12 mouse cellular contexts compared by ENCODE assay signal in the genomic region with DNA sequence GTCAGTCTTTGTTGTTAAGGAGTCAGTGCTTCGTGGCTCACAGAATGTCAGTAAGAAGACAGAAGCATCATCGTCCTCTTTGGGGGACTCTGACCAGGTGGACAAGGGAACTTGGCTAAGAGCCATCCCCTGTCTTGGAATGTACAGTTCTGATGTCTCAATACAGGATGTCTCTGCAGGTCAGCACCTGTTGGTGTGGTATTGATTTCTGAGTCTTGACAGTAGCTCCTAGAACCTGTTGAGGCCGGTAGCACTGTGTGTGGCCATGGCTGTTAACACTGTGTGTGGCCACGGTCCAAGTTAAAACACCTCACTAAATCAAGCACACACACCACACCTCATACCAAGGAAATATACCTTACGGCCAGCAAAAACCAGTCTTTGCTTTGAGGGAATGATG.
"Had no signal": no experiment of that assay in that cellular context is flagged by ENCODE, and none has a peak within 500 bp of the region (broad histone marks: within the 10 kb centered on the region; RNA-seq: fewer than 3 reads in every experiment).

No protein-coding gene starts in this region.

- H3K9ac ChIP-seq: kidney, embryonic 15.5 days; liver, embryonic 14.5 days; neural tube, embryonic 15.5 days had no signal

- H3K27me3 ChIP-seq: kidney, embryonic 15.5 days; neural tube, embryonic 15.5 days had no signal

- H3K27ac ChIP-seq: kidney, embryonic 15.5 days; liver, embryonic 14.5 days; neural tube, embryonic 15.5 days had no signal

- H3K9me3 ChIP-seq: kidney, embryonic 15.5 days; neural tube, embryonic 15.5 days had no signal

- H3K4me1 ChIP-seq: kidney, embryonic 15.5 days; neural tube, embryonic 15.5 days had no signal

- H3K4me3 ChIP-seq: kidney, embryonic 15.5 days; myocyte; neural tube, embryonic 15.5 days had no signal

- H3K4me2 ChIP-seq: kidney, embryonic 15.5 days; neural tube, embryonic 15.5 days had no signal

- DNase-seq: kidney, adult 2 months; kidney, postnatal 14 days; left cerebral cortex, postnatal 4 days; lung, adult 18-20 months; midbrain, embryonic 14.5 days; right cerebral cortex, adult 18-20 months; right cerebral cortex, postnatal 25 days; thymus, postnatal 36 days had no signal
